Comparison of ENCODE assay signal across 17 mouse cellular contexts in genomic region chr4:84527066-84527933, GRCm38 (mm10).
DNase-seq lines count a peak whose midpoint lies in the region; ATAC-seq and TF ChIP-seq lines count a peak whose summit lies in the region.
"Had no signal": no experiment of that assay in that cellular context is flagged by ENCODE, and none has a peak within 500 bp of the region (broad histone marks: within the 10 kb centered on the region; RNA-seq: fewer than 3 reads in every experiment).

No protein-coding gene starts in this region.

- H3K9ac ChIP-seq in midbrain, embryonic 12.5 days (replicated peaks): no peak overlapping the region
- H3K9ac ChIP-seq in midbrain, embryonic 15.5 days: no peak overlapping the region
- H3K9ac ChIP-seq in hindbrain, embryonic 13.5 days: no peak overlapping the region
- no peak overlapping the region for H3K9ac ChIP-seq in neural tube, embryonic 15.5 days (replicated peaks)
- no peak overlapping the region for H3K9ac ChIP-seq in intestine, embryonic 15.5 days
- H3K9ac ChIP-seq: forebrain, embryonic 15.5 days; heart, embryonic 15.5 days had no signal

- H3K36me3 ChIP-seq in midbrain, embryonic 12.5 days: no peaks in the 10 kb centered on the region
- no peaks in the 10 kb centered on the region for H3K36me3 ChIP-seq in midbrain, embryonic 15.5 days (replicated peaks)
- H3K36me3 ChIP-seq in hindbrain, embryonic 13.5 days: no peaks in the 10 kb centered on the region
- no peaks in the 10 kb centered on the region for H3K36me3 ChIP-seq in neural tube, embryonic 15.5 days
- H3K36me3 ChIP-seq in intestine, embryonic 15.5 days: no peaks in the 10 kb centered on the region
- H3K36me3 ChIP-seq: forebrain, embryonic 15.5 days; heart, embryonic 15.5 days had no signal

- peaks cover 8% of the 10 kb centered on the region; the same call in 1 of the 2 replicates for H3K27me3 ChIP-seq in midbrain, embryonic 12.5 days
- H3K27me3 ChIP-seq in midbrain, embryonic 15.5 days (replicated peaks): no peaks in the 10 kb centered on the region
- 0 out of 2 replicates have a peak, but pooled peaks cover 3% of the 10 kb centered on the region for H3K27me3 ChIP-seq in hindbrain, embryonic 13.5 days
- H3K27me3 ChIP-seq in neural tube, embryonic 15.5 days (replicated peaks): no peaks in the 10 kb centered on the region
- H3K27me3 ChIP-seq in intestine, embryonic 15.5 days (replicated peaks): no peaks in the 10 kb centered on the region
- H3K27me3 ChIP-seq: heart, embryonic 15.5 days had no signal

- peak overlapping the region; percentile 30 for H3K4me2 ChIP-seq in midbrain, embryonic 12.5 days (replicated peaks)
- H3K4me2 ChIP-seq in midbrain, embryonic 15.5 days: no peak overlapping the region
- H3K4me2 ChIP-seq in hindbrain, embryonic 13.5 days: no peak overlapping the region
- no peak overlapping the region for H3K4me2 ChIP-seq in neural tube, embryonic 15.5 days
- H3K4me2 ChIP-seq in intestine, embryonic 15.5 days (replicated peaks): no peak overlapping the region
- H3K4me2 ChIP-seq: forebrain, embryonic 15.5 days; heart, embryonic 15.5 days had no signal

- peak; percentile 19 for DNase-seq in ZHBTc4 (ENCODE audit: low read depth, low spot score)
- DNase-seq in gastrocnemius, adult 2 months: no peak
- DNase-seq: adrenal gland, postnatal 14 days; cerebellum, adult 9-10 months; heart, adult 11 months; kidney, adult 9 months; lung, postnatal 10 days; thymus, postnatal 4 days had no signal

- peak; percentile 67; the same call in 1 of the 2 replicates for ATAC-seq in midbrain, embryonic 12.5 days (ENCODE audit: low FRiP score, low read depth)
- no peak for ATAC-seq in midbrain, embryonic 15.5 days (replicated peaks)
- 0 out of 2 replicates have a peak, but pooled peaks have one; percentile 29 for ATAC-seq in hindbrain, embryonic 13.5 days (ENCODE audit: low FRiP score)
- ATAC-seq in neural tube, embryonic 15.5 days (ENCODE audit: low FRiP score): 0 out of 2 replicates have a peak, but pooled peaks have one; percentile 24
- no peak for ATAC-seq in intestine, embryonic 15.5 days
- ATAC-seq: activated CD4-positive, CD25-positive, alpha-beta regulatory T cell, adult 4 months; CD4-positive, CD25-positive, alpha-beta regulatory T cell, adult 4 months; forebrain, embryonic 15.5 days had no signal

- no peak overlapping the region for H3K4me3 ChIP-seq in midbrain, embryonic 12.5 days
- H3K4me3 ChIP-seq in midbrain, embryonic 15.5 days: no peak overlapping the region
- H3K4me3 ChIP-seq in hindbrain, embryonic 13.5 days: no peak overlapping the region
- no peak overlapping the region for H3K4me3 ChIP-seq in neural tube, embryonic 15.5 days (replicated peaks)
- no peak overlapping the region for H3K4me3 ChIP-seq in gastrocnemius, adult 2 months
- H3K4me3 ChIP-seq in intestine, embryonic 15.5 days (replicated peaks): no peak overlapping the region
- H3K4me3 ChIP-seq: forebrain, embryonic 15.5 days; heart, embryonic 15.5 days had no signal

- no peak for TF ChIP-seq CTCF in gastrocnemius, adult 2 months (IDR thresholded peaks at IDR 0.05)

- H3K27ac ChIP-seq in midbrain, embryonic 12.5 days (replicated peaks): no peak overlapping the region
- H3K27ac ChIP-seq in midbrain, embryonic 15.5 days: no peak overlapping the region
- H3K27ac ChIP-seq in hindbrain, embryonic 13.5 days: no peak overlapping the region
- no peak overlapping the region for H3K27ac ChIP-seq in neural tube, embryonic 15.5 days (replicated peaks)
- no peak overlapping the region for H3K27ac ChIP-seq in gastrocnemius, adult 2 months
- no peak overlapping the region for H3K27ac ChIP-seq in intestine, embryonic 15.5 days
- H3K27ac ChIP-seq: forebrain, embryonic 15.5 days; heart, embryonic 15.5 days had no signal

- intact Hi-C loops in gastrocnemius, adult 2 months (cut with DNase I): no loop called here

- peaks cover 43% of the 10 kb centered on the region for H3K4me1 ChIP-seq in midbrain, embryonic 12.5 days
- peaks cover 28% of the 10 kb centered on the region for H3K4me1 ChIP-seq in midbrain, embryonic 15.5 days
- peaks cover 40% of the 10 kb centered on the region for H3K4me1 ChIP-seq in hindbrain, embryonic 13.5 days (replicated peaks)
- H3K4me1 ChIP-seq in neural tube, embryonic 15.5 days: peaks cover 21% of the 10 kb centered on the region
- peaks cover 15% of the 10 kb centered on the region for H3K4me1 ChIP-seq in intestine, embryonic 15.5 days (replicated peaks)

- H3K9me3 ChIP-seq in midbrain, embryonic 12.5 days: no peaks in the 10 kb centered on the region
- H3K9me3 ChIP-seq in midbrain, embryonic 15.5 days: no peaks in the 10 kb centered on the region
- H3K9me3 ChIP-seq in hindbrain, embryonic 13.5 days: no peaks in the 10 kb centered on the region
- no peaks in the 10 kb centered on the region for H3K9me3 ChIP-seq in neural tube, embryonic 15.5 days (replicated peaks)
- H3K9me3 ChIP-seq in intestine, embryonic 15.5 days: no peaks in the 10 kb centered on the region
- H3K9me3 ChIP-seq: forebrain, embryonic 15.5 days; heart, embryonic 15.5 days had no signal

- WGBS in midbrain, embryonic 12.5 days: 5% methylated on average over 15 of the region's 15 CpGs
- WGBS in midbrain, embryonic 15.5 days: 10% methylated on average over 15 of the region's 15 CpGs
- 4% methylated on average over 15 of the region's 15 CpGs for WGBS in hindbrain, embryonic 13.5 days
- WGBS in neural tube, embryonic 15.5 days: 7% methylated on average over 15 of the region's 15 CpGs
- WGBS in intestine, embryonic 15.5 days: 37% methylated on average over 15 of the region's 15 CpGs

Comparison
In these comparisons a context has a peak if more than half of its experiments do, and no peak if none do; other contexts are left out.
1. ATAC-seq: peak in midbrain, embryonic 12.5 days (single experiment), hindbrain, embryonic 13.5 days (single experiment) and neural tube, embryonic 15.5 days (single experiment); none in midbrain, embryonic 15.5 days (single experiment) and intestine, embryonic 15.5 days (single experiment).